Mouse (Mus musculus) MEL (cell line): ENCODE data around the gene Lrrc46. TPM values are rescaled to one million over a fixed set of nuclear protein-coding genes. Genes with fewer than 3 reads are reported as not detected.
A peak's percentile ranks its signal among the peaks of the same experiment; 100 is the strongest.

ENCODE experiments used
- DNase-seq: peaks from one replicate; pipeline ENCODE4 v3.0.0; 2011; ENCODE audit warnings: low read depth, low spot score
- H3K27ac ChIP-seq: 2 replicates; pipeline ENCODE4 v1.5.1; 2012; ENCODE audit warnings: low read depth, mild to moderate bottlenecking, control low read depth, low read length, moderate library complexity; ENCODE audit not compliant: control insufficient read depth
- H3K27me3 ChIP-seq, 2 experiments: fragments of 150-350 bp in 1 of 2; sonication (generic) in 1 of 2; 2 replicates each; pipeline ENCODE4 v1.6.1; 2012; ENCODE audit warnings: low read length in 2 of 2, mild to moderate bottlenecking in 2 of 2, improper control_type of control experiment in 1 of 2, moderate library complexity in 1 of 2; ENCODE audit not compliant: insufficient read depth in 2 of 2, control insufficient read depth in 1 of 2
- H3K36me3 ChIP-seq, 2 experiments: 2 replicates each; pipeline ENCODE4 v1.6.1; 2012 to 2014; ENCODE audit warnings: low read length in 2 of 2, improper control_type of control experiment in 1 of 2, inconsistent platforms in 1 of 2, mild to moderate bottlenecking in 1 of 2; ENCODE audit not compliant: insufficient read depth in 2 of 2, control insufficient read depth in 1 of 2
- H3K4me1 ChIP-seq, 2 experiments: fragments of 150-350 bp in 1 of 2; sonication (generic) in 1 of 2; 2 replicates each; pipeline ENCODE4 v1.6.1; 2012; ENCODE audit warnings: low read length in 2 of 2, improper control_type of control experiment in 1 of 2, mild to moderate bottlenecking in 1 of 2; ENCODE audit not compliant: insufficient read depth in 2 of 2, control insufficient read depth in 1 of 2
- H3K4me3 ChIP-seq, 2 experiments: fragments of 150-350 bp in 1 of 2; sonication (generic) in 1 of 2; 2 replicates each; pipeline ENCODE4 v1.5.1; 2012; ENCODE audit warnings: low read depth in 2 of 2, low read length in 2 of 2, mild to moderate bottlenecking in 2 of 2, moderate library complexity in 2 of 2, control low read depth in 1 of 2, improper control_type of control experiment in 1 of 2; ENCODE audit not compliant: control insufficient read depth in 1 of 2, insufficient read depth in 1 of 2
- H3K79me2 ChIP-seq: 2 replicates; pipeline ENCODE4 v1.6.1; 2012; ENCODE audit warnings: mild to moderate bottlenecking, low read length, moderate library complexity; ENCODE audit not compliant: control insufficient read depth, poor library complexity, insufficient read depth
- H3K9ac ChIP-seq: 2 replicates; pipeline ENCODE4 v1.6.1; 2012; ENCODE audit warnings: low read depth, mild to moderate bottlenecking, control low read depth, low read length, moderate library complexity; ENCODE audit not compliant: control insufficient read depth, poor library complexity, severe bottlenecking
- H3K9me3 ChIP-seq: fragments of 150-350 bp; sonication (generic); replicated peaks from 2 replicates; pipeline ENCODE4 v1.6.1; 2012; ENCODE audit warnings: mild to moderate bottlenecking, low read length, improper control_type of control experiment, moderate library complexity; ENCODE audit not compliant: insufficient read depth
- BHLHE40 ChIP-seq: IDR thresholded peaks from 2 replicates; pipeline ENCODE4 v1.6.1; 2012; ENCODE audit warnings: low read depth, mild to moderate bottlenecking, inconsistent platforms, low read length, improper control_type of control experiment, borderline replicate concordance
- CHD1 ChIP-seq: IDR thresholded peaks from 2 replicates; pipeline ENCODE4 v1.6.1; 2012; ENCODE audit warnings: low read depth, mild to moderate bottlenecking, inconsistent platforms, low read length, improper control_type of control experiment
- CHD2 ChIP-seq: IDR thresholded peaks from 2 replicates; pipeline ENCODE4 v1.6.1; 2011; ENCODE audit warnings: low read length, improper control_type of control experiment
- CTCF ChIP-seq, 3 experiments: IDR thresholded peaks in 2 of 3; conservative IDR thresholded peaks in 1 of 3; 2 replicates each; pipeline ENCODE4 v1.5.1; 2011 to 2012; ENCODE audit warnings: low read length in 3 of 3, low read depth in 2 of 3, mild to moderate bottlenecking in 2 of 3, improper control_type of control experiment in 1 of 3, inconsistent platforms in 1 of 3, mixed read lengths in 1 of 3, moderate library complexity in 1 of 3; ENCODE audit not compliant: control insufficient read depth in 1 of 3, insufficient read depth in 1 of 3, poor library complexity in 1 of 3, severe bottlenecking in 1 of 3
- E2F4 ChIP-seq: IDR thresholded peaks from 2 replicates; pipeline ENCODE4 v1.6.1; 2011; ENCODE audit warnings: low read depth, low read length, improper control_type of control experiment, borderline replicate concordance
- ELF1 ChIP-seq: IDR thresholded peaks from 2 replicates; pipeline ENCODE4 v1.6.1; 2014; ENCODE audit warnings: low read depth, mild to moderate bottlenecking, inconsistent platforms, low read length, improper control_type of control experiment, moderate library complexity
- EP300 ChIP-seq, 2 experiments: IDR thresholded peaks; 2 replicates each; pipeline ENCODE4 v1.6.1; 2011; ENCODE audit warnings: improper control_type of control experiment in 2 of 2, low read length in 2 of 2, low read depth in 1 of 2, mild to moderate bottlenecking in 1 of 2
- ETS1 ChIP-seq: IDR thresholded peaks from 2 replicates; pipeline ENCODE4 v1.6.1; 2012; ENCODE audit warnings: low read depth, mild to moderate bottlenecking, inconsistent platforms, low read length, improper control_type of control experiment, moderate library complexity
- GABPA ChIP-seq: IDR thresholded peaks from 2 replicates; pipeline ENCODE4 v1.6.1; 2012; ENCODE audit warnings: low read depth, mild to moderate bottlenecking, inconsistent platforms, low read length, improper control_type of control experiment, moderate library complexity
- GATA1 ChIP-seq: IDR thresholded peaks from 2 replicates; pipeline ENCODE4 v1.6.1; 2011; ENCODE audit warnings: low read depth, low read length, improper control_type of control experiment
- HCFC1 ChIP-seq: IDR thresholded peaks from 2 replicates; pipeline ENCODE4 v1.6.1; 2012; ENCODE audit warnings: low read depth, mild to moderate bottlenecking, inconsistent platforms, low read length, improper control_type of control experiment, moderate library complexity
- JUND ChIP-seq: IDR thresholded peaks from 2 replicates; pipeline ENCODE4 v1.6.1; 2011; ENCODE audit warnings: low read depth, mild to moderate bottlenecking, improper control_type of control experiment, low read length
- KAT2A ChIP-seq: conservative IDR thresholded peaks from 2 replicates; pipeline ENCODE4 v1.6.1; 2012; ENCODE audit warnings: low read depth, low read length, improper control_type of control experiment, inconsistent platforms
- MAFK ChIP-seq: IDR thresholded peaks from 2 replicates; pipeline ENCODE4 v1.6.1; 2011; ENCODE audit warnings: low read depth, mild to moderate bottlenecking, low read length, improper control_type of control experiment, borderline replicate concordance
- MAX ChIP-seq: IDR thresholded peaks from 2 replicates; pipeline ENCODE4 v1.6.1; 2011; ENCODE audit warnings: low read length, improper control_type of control experiment
- MAZ ChIP-seq: IDR thresholded peaks from 2 replicates; pipeline ENCODE4 v1.6.1; 2012; ENCODE audit warnings: low read depth, mild to moderate bottlenecking, inconsistent platforms, low read length, improper control_type of control experiment
- MEF2A ChIP-seq: IDR thresholded peaks from 2 replicates; pipeline ENCODE4 v1.6.1; 2014; ENCODE audit warnings: low read depth, mild to moderate bottlenecking, inconsistent platforms, low read length, improper control_type of control experiment; ENCODE audit not compliant: poor library complexity, insufficient replicate concordance, severe bottlenecking; ENCODE audit errors: extremely low read depth
- MXI1 ChIP-seq: IDR thresholded peaks from 2 replicates; pipeline ENCODE4 v1.6.1; 2011; ENCODE audit warnings: mild to moderate bottlenecking, low read depth, low read length, improper control_type of control experiment
- MYB ChIP-seq: IDR thresholded peaks from 2 replicates; pipeline ENCODE4 v1.6.1; 2011; ENCODE audit warnings: mild to moderate bottlenecking, low read depth, low read length, improper control_type of control experiment
- MYC ChIP-seq: IDR thresholded peaks from 2 replicates; pipeline ENCODE4 v1.6.1; 2011; ENCODE audit warnings: low read depth, mild to moderate bottlenecking, low read length, improper control_type of control experiment, moderate library complexity
- NRF1 ChIP-seq: IDR thresholded peaks from 2 replicates; pipeline ENCODE4 v1.6.1; 2014; ENCODE audit warnings: low read depth, mild to moderate bottlenecking, inconsistent platforms, low read length, improper control_type of control experiment, moderate library complexity; ENCODE audit not compliant: poor library complexity, insufficient read depth, severe bottlenecking
- POLR2A ChIP-seq, 2 experiments: IDR thresholded peaks; 2 replicates each; pipeline ENCODE4 v1.6.1; 2011 to 2012; ENCODE audit warnings: low read length in 2 of 2, mild to moderate bottlenecking in 2 of 2, control low read depth in 1 of 2, improper control_type of control experiment in 1 of 2, low read depth in 1 of 2, moderate library complexity in 1 of 2; ENCODE audit not compliant: control insufficient read depth in 1 of 2, insufficient read depth in 1 of 2, poor library complexity in 1 of 2
- POLR2AphosphoS2 ChIP-seq: IDR thresholded peaks from 2 replicates; pipeline ENCODE4 v1.6.1; 2011; ENCODE audit warnings: low read length, improper control_type of control experiment
- POLR2AphosphoS5 ChIP-seq: IDR thresholded peaks from 2 replicates; pipeline ENCODE4 v1.6.1; 2012; ENCODE audit warnings: low read depth, borderline replicate concordance, mild to moderate bottlenecking, inconsistent platforms, low read length, moderate library complexity, mixed read lengths
- RAD21 ChIP-seq: IDR thresholded peaks from 2 replicates; pipeline ENCODE4 v1.6.1; 2011; ENCODE audit warnings: mild to moderate bottlenecking, low read depth, low read length, improper control_type of control experiment
- RCOR1 ChIP-seq: IDR thresholded peaks from 2 replicates; pipeline ENCODE4 v1.6.1; 2012; ENCODE audit warnings: low read depth, mild to moderate bottlenecking, inconsistent platforms, low read length, improper control_type of control experiment
- SMC3 ChIP-seq: IDR thresholded peaks from 2 replicates; pipeline ENCODE4 v1.6.1; 2011; ENCODE audit warnings: low read depth, low read length, improper control_type of control experiment
- TAL1 ChIP-seq: IDR thresholded peaks from 2 replicates; pipeline ENCODE4 v1.6.1; 2012; ENCODE audit warnings: mild to moderate bottlenecking, inconsistent platforms, low read length, moderate library complexity, mixed read lengths
- TBP ChIP-seq: IDR thresholded peaks from 2 replicates; pipeline ENCODE4 v1.8.0; 2011; ENCODE audit warnings: low read depth, low read length, improper control_type of control experiment
- TCF12 ChIP-seq: IDR thresholded peaks from 2 replicates; pipeline ENCODE4 v1.6.1; 2014; ENCODE audit warnings: low read depth, mild to moderate bottlenecking, inconsistent platforms, low read length, improper control_type of control experiment, moderate library complexity
- UBTF ChIP-seq: IDR thresholded peaks from 2 replicates; pipeline ENCODE4 v1.6.1; 2012; ENCODE audit warnings: low read depth, mild to moderate bottlenecking, inconsistent platforms, low read length, improper control_type of control experiment, moderate library complexity, borderline replicate concordance; ENCODE audit not compliant: insufficient read depth
- USF1 ChIP-seq: IDR thresholded peaks from 2 replicates; pipeline ENCODE4 v1.6.1; 2014; ENCODE audit warnings: low read depth, mild to moderate bottlenecking, inconsistent platforms, low read length, improper control_type of control experiment, moderate library complexity
- USF2 ChIP-seq, 2 experiments: IDR thresholded peaks; 2 replicates each; pipeline ENCODE4 v1.6.1; 2011 to 2012; ENCODE audit warnings: improper control_type of control experiment in 2 of 2, low read length in 2 of 2, borderline replicate concordance in 1 of 2, inconsistent platforms in 1 of 2, low read depth in 1 of 2, mild to moderate bottlenecking in 1 of 2; ENCODE audit not compliant: insufficient read depth in 1 of 2
- ZC3H11A ChIP-seq: IDR thresholded peaks from 2 replicates; pipeline ENCODE4 v1.6.1; 2012; ENCODE audit warnings: low read depth, mild to moderate bottlenecking, inconsistent platforms, low read length, improper control_type of control experiment
- ZKSCAN1 ChIP-seq: IDR thresholded peaks from 2 replicates; pipeline ENCODE4 v1.6.1; 2012; ENCODE audit warnings: low read depth, mild to moderate bottlenecking, inconsistent platforms, low read length, improper control_type of control experiment, moderate library complexity
- ZMIZ1 ChIP-seq: IDR thresholded peaks from 2 replicates; pipeline ENCODE4 v1.6.1; 2012; ENCODE audit warnings: low read depth, mild to moderate bottlenecking, inconsistent platforms, low read length, improper control_type of control experiment, moderate library complexity
- ZNF384 ChIP-seq: IDR thresholded peaks from 2 replicates; pipeline ENCODE4 v1.6.1; 2012; ENCODE audit warnings: low read depth, mild to moderate bottlenecking, inconsistent platforms, low read length, improper control_type of control experiment
- polyA plus RNA-seq, 2 experiments: library from polyadenylated mRNA; stranded (reverse) in 1 of 2; unstranded in 1 of 2; fragments of >175 nt in 1 of 2; fragments of >200 nt in 1 of 2; gene quantifications; 2 replicates each; pipeline versions ENCODE4 v1.2.1 to v1.2.4; 2012; ENCODE audit warnings: low replicate concordance in 2 of 2, low read depth in 1 of 2; ENCODE audit not compliant: insufficient read length in 2 of 2, insufficient read depth in 1 of 2, missing spikeins in 1 of 2
- total RNA-seq: library from RNA; depleted of rRNA; stranded (reverse); fragments of 300-350 nt; gene quantifications from 2 replicates; pipeline ENCODE4 v1.2.3, GENCODE M21; 2012

Gene Lrrc46
- total and polyA plus RNA-seq, 3 experiments = 0.19 to 0.75 TPM; not detected in 1

- Histone ChIP-seq H3K27ac (no peak overlapping the region), H3K36me3 (no peaks in the 10 kb centered on the region; a peak in 1 of 4 replicates)
- peak; percentile 80 for DNase-seq
- TF ChIP-seq GABPA = no peak
- TF ChIP-seq BHLHE40 = 0 out of 2 replicates have a peak, but pooled peaks have one; percentile 39
- no peak for TF ChIP-seq TCF12
- TF ChIP-seq ETS1 = no peak
- TF ChIP-seq POLR2AphosphoS5 = no peak
- no peak for TF ChIP-seq TBP
- no peak for TF ChIP-seq JUND
- TF ChIP-seq KAT2A = no peak
- TF ChIP-seq POLR2AphosphoS2 = no peak
- TF ChIP-seq MEF2A = no peak
- TF ChIP-seq E2F4 = no peak
- peak; percentile 46; the same call in 1 of the 2 replicates for TF ChIP-seq HCFC1
- no peak for TF ChIP-seq NRF1
- TF ChIP-seq EP300 (IDR thresholded peaks at IDR 0.05; ENCODE audit: low read depth in 1 of 2, low read length in 2 of 2) = no peak
- peak; percentile 80 for TF ChIP-seq ZC3H11A
- TF ChIP-seq TAL1 = no peak
- 0 out of 2 replicates have a peak, but pooled peaks have one; percentile 33 for TF ChIP-seq MXI1
- no peak for TF ChIP-seq CHD1
- TF ChIP-seq MAZ = peak; percentile 63; the same call in 1 of the 2 replicates
- 0 out of 2 replicates have a peak, but pooled peaks have one; percentile 37 for TF ChIP-seq ELF1
- no peak for TF ChIP-seq ZKSCAN1
- peak; percentile 90 for TF ChIP-seq RAD21
- TF ChIP-seq UBTF = no peak
- no peak for TF ChIP-seq RCOR1
- TF ChIP-seq MYB = 0 out of 2 replicates have a peak, but pooled peaks have one; percentile 13
- no peak for TF ChIP-seq POLR2A (IDR thresholded peaks at IDR 0.05; ENCODE audit: control insufficient read depth in 1 of 2, insufficient read depth in 1 of 2, low read depth in 1 of 2, low read length in 2 of 2, poor library complexity in 1 of 2)
- no peak for TF ChIP-seq GATA1
- peak; percentile 82 for TF ChIP-seq SMC3
- no peak for TF ChIP-seq ZMIZ1
- TF ChIP-seq CHD2 = no peak
- TF ChIP-seq MAX = peak; percentile 60
- TF ChIP-seq USF1 = 0 out of 2 replicates have a peak, but pooled peaks have one; percentile 32
- 0 out of 2 replicates have a peak, but pooled peaks have one; percentile 28 for TF ChIP-seq ZNF384
- peak; percentile 49 to 96 (median 73) for TF ChIP-seq CTCF (IDR thresholded peaks at IDR 0.05 in 2 of 3, conservative IDR thresholded peaks at IDR 0.05 in 1 of 3; ENCODE audit: control insufficient read depth in 1 of 3, insufficient read depth in 1 of 3, low read depth in 2 of 3, low read length in 3 of 3, poor library complexity in 1 of 3, severe bottlenecking in 1 of 3)
- TF ChIP-seq MAFK = no peak
- peak; percentile 66; the same call in 1 of the 2 replicates for TF ChIP-seq MYC
- TF ChIP-seq USF2 (IDR thresholded peaks at IDR 0.05; ENCODE audit: borderline replicate concordance in 1 of 2, insufficient read depth in 1 of 2, low read depth in 1 of 2, low read length in 2 of 2) = no peak
These were observed 31.3 kb upstream of the Lrrc46 start for GRCm38 (mm10) chr11:97072533-97072932.

More at GRCm38 (mm10) chr11:97072533-97072932, 31.3 kb upstream of the Lrrc46 start:
- Histone ChIP-seq H3K4me3 (no peak overlapping the region), H3K9me3 (no peaks in the 10 kb centered on the region), H3K79me2 (no peaks in the 10 kb centered on the region), H3K9ac (no peak overlapping the region), H3K27me3 (no peaks in the 10 kb centered on the region), H3K4me1 (no peaks in the 10 kb centered on the region)
